Mouse (Mus musculus): Measurements from ENCODE around the gene Esrrg. TPM values are rescaled to one million over a fixed set of nuclear protein-coding genes. Genes with fewer than 3 reads are reported as not detected.

Esrrg gene
- 0.21 and 0.27 TPM in 2 replicates for polyA plus RNA-seq (2012; rRNA removed)

DNA sequence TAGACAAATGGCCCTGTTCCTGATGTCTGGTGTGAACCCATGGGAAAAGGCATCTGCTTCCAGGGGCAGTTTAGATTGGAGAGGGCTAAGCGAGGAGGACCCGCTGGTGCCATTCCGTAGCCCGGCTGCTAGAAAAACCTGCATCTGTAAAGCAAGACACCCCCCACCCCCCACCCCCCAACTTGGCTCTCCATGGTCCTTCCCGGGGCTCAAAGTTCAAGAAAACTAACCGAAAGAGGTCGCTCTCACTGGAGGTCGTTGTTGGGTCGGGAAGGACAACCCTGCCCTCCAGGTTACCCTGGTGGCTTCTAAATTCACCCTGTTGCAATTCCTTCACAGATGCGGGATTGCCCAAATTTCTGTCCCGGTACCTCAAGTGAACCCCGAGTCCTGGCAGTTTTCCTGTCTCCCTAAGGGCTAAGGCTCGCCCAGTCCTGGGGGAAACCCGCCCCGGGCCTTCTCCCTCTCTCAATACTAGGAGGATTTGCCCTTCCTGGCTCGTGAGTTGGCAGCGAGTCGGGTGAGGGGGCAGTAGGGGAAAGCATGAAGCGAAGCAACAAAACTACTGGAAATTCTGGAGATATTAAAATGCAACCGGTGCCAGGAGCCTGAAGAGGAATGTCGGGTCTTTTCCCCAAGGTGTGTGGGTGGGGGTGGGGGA lies at the start of gene Esrrg:
Esrrg (plus strand) TSS at position 531 of the 661 bp plus-strand sequence.
- no peak for DNase-seq (ENCODE audit: low read depth in 1 of 2, low spot score in 2 of 2)
- Histone ChIP-seq H3K36me3 (ENCODE audit: control insufficient read depth, insufficient read depth, low read length) (no peaks in the 10 kb centered on the region), H3K27me3 (ENCODE audit: control insufficient read depth, insufficient read depth, low read length) (peaks cover 25% of the 10 kb centered on the region), H3K4me3 (ENCODE audit: extremely low read depth, insufficient read depth, insufficient read length) (peak within 1 kb of the TSS; percentile 45; the same call in 1 of the 2 replicates), H3K27ac (ENCODE audit: insufficient read depth, low read length) (no peak within 1 kb of the TSS), H3K4me1 (ENCODE audit: control insufficient read depth, insufficient read depth, insufficient read length) (0 out of 2 replicates have a peak, but pooled peaks cover 2% of the 10 kb centered on the region)
- 5% methylated on average over 21 of the region's 21 CpGs for WGBS
- TF ChIP-seq CTCF (IDR thresholded peaks at IDR 0.05; ENCODE audit: extremely low read depth, insufficient read depth, insufficient read length, insufficient replicate concordance) = no peak
- TF ChIP-seq POLR2A (IDR thresholded peaks at IDR 0.05; ENCODE audit: low read depth, low read length) = no peak

DNA sequence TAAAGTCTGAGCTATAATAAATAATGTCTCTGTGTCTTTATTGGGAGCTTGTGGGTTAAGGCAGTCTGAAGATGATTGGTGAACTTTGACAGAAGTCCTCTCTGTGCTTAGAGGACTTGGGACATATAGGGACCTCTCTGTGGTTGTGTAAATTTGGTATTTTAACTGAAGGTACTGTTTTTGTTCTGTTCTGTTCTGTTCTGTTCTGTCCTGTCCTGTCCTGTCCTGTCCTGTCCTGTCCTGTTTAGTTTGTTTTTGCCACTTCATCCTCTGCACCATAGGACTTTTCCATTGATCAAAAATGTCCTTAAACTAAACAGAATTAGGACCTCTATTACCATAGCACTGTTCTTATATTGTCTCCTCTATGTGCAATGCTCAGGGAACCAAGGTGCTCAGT lies 24.6 kb upstream of the Esrrg start:
- no peak for DNase-seq (ENCODE audit: low read depth in 1 of 2, low spot score in 2 of 2)
- Histone ChIP-seq H3K4me1 (ENCODE audit: control insufficient read depth, insufficient read depth, insufficient read length) (no peaks in the 10 kb centered on the region), H3K27me3 (ENCODE audit: control insufficient read depth, insufficient read depth, low read length) (no peaks in the 10 kb centered on the region), H3K4me3 (ENCODE audit: extremely low read depth, insufficient read depth, insufficient read length) (no peak overlapping the region), H3K36me3 (ENCODE audit: control insufficient read depth, insufficient read depth, low read length) (no peaks in the 10 kb centered on the region), H3K27ac (ENCODE audit: insufficient read depth, low read length) (no peak overlapping the region)
- TF ChIP-seq CTCF (IDR thresholded peaks at IDR 0.05; ENCODE audit: extremely low read depth, insufficient read depth, insufficient read length, insufficient replicate concordance) = no peak
- TF ChIP-seq POLR2A (IDR thresholded peaks at IDR 0.05; ENCODE audit: low read depth, low read length) = no peak

DNA sequence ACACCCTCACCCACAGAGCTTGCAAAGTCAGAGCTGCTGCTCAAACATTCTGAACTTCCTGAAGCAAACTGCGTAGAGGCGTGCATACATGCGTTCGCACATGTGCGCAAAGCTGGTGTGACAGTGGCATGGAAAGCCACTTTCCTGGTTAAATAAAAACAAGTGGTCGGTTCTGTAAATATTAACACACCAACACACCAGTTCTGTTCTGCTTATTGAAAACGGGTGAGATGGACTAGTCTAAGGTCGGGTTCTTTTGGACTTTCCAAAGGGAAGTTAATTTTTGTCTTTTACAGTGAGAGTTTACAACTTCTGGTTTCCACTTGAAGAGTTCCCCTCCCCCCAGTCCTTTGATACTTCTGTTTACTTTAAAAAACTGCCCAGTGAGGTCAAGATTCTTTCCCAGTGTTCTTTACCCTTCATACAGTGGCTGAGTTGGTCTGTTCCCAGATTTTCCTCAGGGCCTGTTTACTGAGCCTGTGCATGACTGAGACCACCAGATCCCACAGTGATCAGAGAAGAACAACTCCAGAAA lies 22.0 kb upstream of the Esrrg start:
- peak overlapping the region; percentile 22 for H3K27ac ChIP-seq (ENCODE audit: insufficient read depth, low read length)
- no peaks in the 10 kb centered on the region for H3K36me3 ChIP-seq (ENCODE audit: control insufficient read depth, insufficient read depth, low read length)
- no peaks in the 10 kb centered on the region for H3K4me1 ChIP-seq (ENCODE audit: control insufficient read depth, insufficient read depth, insufficient read length)
- no peak overlapping the region for H3K4me3 ChIP-seq (ENCODE audit: extremely low read depth, insufficient read depth, insufficient read length)
- no peak for DNase-seq (ENCODE audit: low read depth in 1 of 2, low spot score in 2 of 2)
- TF ChIP-seq CTCF (IDR thresholded peaks at IDR 0.05; ENCODE audit: extremely low read depth, insufficient read depth, insufficient read length, insufficient replicate concordance) = no peak
- TF ChIP-seq POLR2A (IDR thresholded peaks at IDR 0.05; ENCODE audit: low read depth, low read length) = no peak
- whole genome bisulfite sequencing = 60% methylated on average over 8 of the region's 8 CpGs
- H3K27me3 ChIP-seq (ENCODE audit: control insufficient read depth, insufficient read depth, low read length) = no peaks in the 10 kb centered on the region

DNA sequence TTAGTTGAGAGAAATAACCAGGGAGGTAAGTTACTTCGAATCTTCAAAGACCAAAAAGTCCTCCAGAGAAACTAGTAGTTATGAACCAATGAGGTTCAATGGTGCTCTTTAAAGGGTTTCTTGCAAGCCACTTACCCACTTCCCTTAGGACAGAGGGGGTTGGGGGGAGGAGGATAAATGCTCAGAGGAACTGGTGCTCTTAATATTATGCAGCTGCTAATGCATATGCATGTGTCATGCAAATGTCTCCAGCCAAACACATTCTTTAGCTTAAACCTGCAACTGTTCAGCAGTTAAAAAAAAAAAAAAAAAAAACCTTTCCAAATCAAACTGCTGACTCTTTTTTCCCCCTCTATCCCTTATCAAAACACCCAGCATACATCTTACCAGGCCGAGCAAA lies 5.6 kb upstream of the Esrrg start:
- DNase-seq (ENCODE audit: low read depth in 1 of 2, low spot score in 2 of 2) = no peak
- H3K27ac ChIP-seq (ENCODE audit: insufficient read depth, low read length) = no peak overlapping the region
- H3K36me3 ChIP-seq (ENCODE audit: control insufficient read depth, insufficient read depth, low read length) = no peaks in the 10 kb centered on the region
- no peak overlapping the region for H3K4me3 ChIP-seq (ENCODE audit: extremely low read depth, insufficient read depth, insufficient read length)
- TF ChIP-seq POLR2A (IDR thresholded peaks at IDR 0.05; ENCODE audit: low read depth, low read length) (no peak), CTCF (IDR thresholded peaks at IDR 0.05; ENCODE audit: extremely low read depth, insufficient read depth, insufficient read length, insufficient replicate concordance) (no peak)
- 58% methylated on average over 2 of the region's 2 CpGs for WGBS
- H3K27me3 ChIP-seq (ENCODE audit: control insufficient read depth, insufficient read depth, low read length) = peaks cover 12% of the 10 kb centered on the region; the same call in 1 of the 2 replicates
- no peaks in the 10 kb centered on the region for H3K4me1 ChIP-seq (ENCODE audit: control insufficient read depth, insufficient read depth, insufficient read length)

DNA sequence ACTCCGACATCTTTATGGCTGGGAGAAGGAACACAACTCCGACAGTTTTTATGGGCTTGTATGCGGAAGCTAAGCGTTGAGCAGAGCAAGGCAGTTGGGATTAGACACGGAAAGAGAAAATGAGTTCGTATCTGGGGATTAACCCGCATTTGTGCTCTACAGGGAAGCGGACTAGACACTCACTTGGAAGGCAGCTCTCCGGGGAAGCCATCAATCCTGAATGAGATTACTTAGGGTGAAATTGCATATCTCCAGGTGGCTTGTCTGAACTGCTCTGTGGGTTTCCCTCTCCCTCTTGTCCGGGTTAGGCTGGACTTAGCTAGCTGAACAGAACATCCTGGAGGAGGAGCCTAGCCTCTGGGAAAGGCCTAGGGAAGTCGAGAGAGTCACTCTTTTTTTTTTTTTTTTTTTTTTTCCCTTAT lies 4.5 kb upstream of the Esrrg start:
- H3K4me1 ChIP-seq (ENCODE audit: control insufficient read depth, insufficient read depth, insufficient read length) = no peaks in the 10 kb centered on the region
- H3K27ac ChIP-seq (ENCODE audit: insufficient read depth, low read length) = no peak overlapping the region
- TF ChIP-seq POLR2A (IDR thresholded peaks at IDR 0.05; ENCODE audit: low read depth, low read length) (no peak), CTCF (IDR thresholded peaks at IDR 0.05; ENCODE audit: extremely low read depth, insufficient read depth, insufficient read length, insufficient replicate concordance) (no peak)
- H3K27me3 ChIP-seq (ENCODE audit: control insufficient read depth, insufficient read depth, low read length) = peaks cover 18% of the 10 kb centered on the region
- H3K4me3 ChIP-seq (ENCODE audit: extremely low read depth, insufficient read depth, insufficient read length) = no peak overlapping the region
- WGBS = 15% methylated on average over 11 of the region's 11 CpGs
- no peaks in the 10 kb centered on the region for H3K36me3 ChIP-seq (ENCODE audit: control insufficient read depth, insufficient read depth, low read length)
- DNase-seq (ENCODE audit: low read depth in 1 of 2, low spot score in 2 of 2) = no peak

DNA sequence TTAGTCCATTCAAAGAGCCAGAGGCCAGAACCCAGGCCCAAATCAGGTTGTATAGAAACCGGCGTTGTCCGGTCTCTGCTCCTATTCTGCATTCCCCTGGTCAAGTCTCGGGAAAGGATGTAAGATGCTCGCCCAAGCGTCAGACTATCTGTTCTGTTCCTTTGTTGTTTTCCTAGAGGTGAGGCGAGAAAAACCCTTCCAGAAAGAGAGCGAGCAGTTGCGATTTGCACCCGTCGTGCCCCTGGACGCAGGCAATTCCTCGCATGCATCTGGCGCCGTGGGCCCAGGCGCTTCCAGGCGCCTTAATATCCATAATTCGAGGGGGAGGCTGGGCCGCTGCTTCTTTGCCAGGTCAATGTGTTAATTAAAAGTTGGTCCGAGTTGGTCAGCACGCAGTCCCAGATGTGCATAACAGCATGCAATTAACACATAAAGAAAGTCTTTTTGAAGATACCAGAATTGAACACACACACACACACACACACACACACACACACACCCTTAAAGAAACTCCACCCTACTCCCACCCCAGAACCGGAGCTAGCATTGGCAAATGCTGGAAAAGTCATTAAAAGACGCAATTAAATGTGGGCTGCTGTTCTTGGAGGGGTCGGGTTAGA lies 3.8 kb upstream of the Esrrg start:
- Histone ChIP-seq H3K27ac (ENCODE audit: insufficient read depth, low read length) (no peak overlapping the region), H3K36me3 (ENCODE audit: control insufficient read depth, insufficient read depth, low read length) (no peaks in the 10 kb centered on the region), H3K27me3 (ENCODE audit: control insufficient read depth, insufficient read depth, low read length) (peaks cover 23% of the 10 kb centered on the region), H3K4me1 (ENCODE audit: control insufficient read depth, insufficient read depth, insufficient read length) (0 out of 2 replicates have a peak, but pooled peaks cover 2% of the 10 kb centered on the region), H3K4me3 (ENCODE audit: extremely low read depth, insufficient read depth, insufficient read length) (no peak overlapping the region)
- no peak for DNase-seq (ENCODE audit: low read depth in 1 of 2, low spot score in 2 of 2)
- 22% methylated on average over 24 of the region's 24 CpGs for WGBS
- TF ChIP-seq POLR2A (IDR thresholded peaks at IDR 0.05; ENCODE audit: low read depth, low read length) (no peak), CTCF (IDR thresholded peaks at IDR 0.05; ENCODE audit: extremely low read depth, insufficient read depth, insufficient read length, insufficient replicate concordance) (no peak)
